Comparison of ENCODE assay signal across 7 mouse cellular contexts in the genomic region with DNA sequence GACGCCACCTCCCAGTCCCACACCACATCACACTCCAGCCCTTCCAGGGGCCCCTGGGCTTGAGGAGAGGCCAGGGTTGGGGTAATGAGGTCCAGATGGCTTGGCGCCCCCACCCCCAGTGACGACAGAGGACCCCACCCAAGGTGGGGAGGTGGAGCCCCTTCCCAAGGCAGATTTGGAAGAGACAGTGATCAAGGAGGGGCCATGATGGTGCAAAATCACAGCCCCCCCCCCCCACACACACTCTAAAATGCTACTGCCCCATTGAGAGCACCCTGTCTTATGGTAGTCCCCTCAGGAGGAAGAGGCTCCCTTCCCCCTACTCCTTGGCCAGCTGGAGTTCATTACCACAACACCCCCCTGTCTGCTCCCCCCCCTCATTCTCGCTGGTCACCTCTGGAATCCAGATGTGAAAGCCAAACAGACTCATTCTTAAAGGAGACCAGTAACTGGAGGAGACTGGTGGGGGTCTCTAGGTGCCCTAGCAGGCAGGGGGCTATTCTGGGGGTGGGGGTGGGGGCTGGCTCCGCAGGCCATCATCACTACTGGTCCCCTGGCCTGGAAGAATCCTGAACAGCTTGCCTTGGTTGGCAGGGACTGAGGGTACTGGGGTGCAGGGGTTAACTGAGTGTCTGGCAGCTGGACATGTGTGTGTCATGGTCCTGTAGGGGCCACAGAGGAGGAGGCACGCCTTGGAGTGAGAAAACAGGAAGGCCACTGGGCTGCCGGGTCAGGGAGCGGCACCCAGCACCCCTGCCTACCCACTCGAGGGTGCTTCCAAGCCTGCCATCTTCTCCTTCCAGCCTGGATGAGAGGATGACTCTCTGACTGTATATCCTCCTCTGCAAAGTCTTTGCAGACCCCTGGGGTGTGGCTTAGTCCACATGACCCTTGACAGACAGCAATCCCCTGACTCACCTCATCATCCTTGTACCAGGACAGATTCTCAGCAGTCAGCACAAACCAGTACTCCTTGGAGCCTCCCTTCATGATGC. TPM values are rescaled to one million over a fixed set of nuclear protein-coding genes. Genes with fewer than 3 reads are reported as not detected.
DNase-seq lines count a peak whose midpoint lies in the region; ATAC-seq and TF ChIP-seq lines count a peak whose summit lies in the region.

No protein-coding gene starts in this region.

- ATAC-seq in neural tube, embryonic 15.5 days (ENCODE audit: low FRiP score), result no peak
- ATAC-seq in hindbrain, embryonic 12.5 days (ENCODE audit: low FRiP score), result no peak
- ATAC-seq in stomach, embryonic 15.5 days (ENCODE audit: insufficient read depth, low FRiP score, low read depth), result peak; percentile 8; the same call in 1 of the 2 replicates
- ATAC-seq in forebrain, postnatal 0 days, result no peak

- H3K4me3 ChIP-seq in neural tube, embryonic 15.5 days (replicated peaks), result no peak overlapping the region
- no peak overlapping the region for H3K4me3 ChIP-seq in hindbrain, embryonic 12.5 days
- H3K4me3 ChIP-seq in stomach, embryonic 15.5 days (replicated peaks), result peak overlapping the region; percentile 49; the same call in 1 of the 2 replicates
- no peak overlapping the region for H3K4me3 ChIP-seq in forebrain, postnatal 0 days (ENCODE audit: low read depth, low read length)

- no peaks in the 10 kb centered on the region for H3K9me3 ChIP-seq in neural tube, embryonic 15.5 days (replicated peaks)
- no peaks in the 10 kb centered on the region for H3K9me3 ChIP-seq in hindbrain, embryonic 12.5 days (replicated peaks)
- no peaks in the 10 kb centered on the region for H3K9me3 ChIP-seq in stomach, embryonic 15.5 days
- no peaks in the 10 kb centered on the region for H3K9me3 ChIP-seq in forebrain, postnatal 0 days (ENCODE audit: low read length)

- intact Hi-C loops in left cerebral cortex, postnatal 25 days (cut with DNase I), result no loop called here

- whole genome bisulfite sequencing in neural tube, embryonic 15.5 days, result 56% methylated on average over 9 of the region's 9 CpGs
- 47% methylated on average over 9 of the region's 9 CpGs for WGBS in hindbrain, embryonic 12.5 days
- 29% methylated on average over 9 of the region's 9 CpGs for WGBS in stomach, embryonic 15.5 days
- 61% methylated on average over 9 of the region's 9 CpGs for WGBS in forebrain, postnatal 0 days

- no peak overlapping the region for H3K4me2 ChIP-seq in neural tube, embryonic 15.5 days
- no peak overlapping the region for H3K4me2 ChIP-seq in hindbrain, embryonic 12.5 days (replicated peaks)
- peak overlapping the region; percentile 52 for H3K4me2 ChIP-seq in stomach, embryonic 15.5 days
- no peak overlapping the region for H3K4me2 ChIP-seq in forebrain, postnatal 0 days (ENCODE audit: low read depth)

- peaks cover 35% of the 10 kb centered on the region for H3K4me1 ChIP-seq in neural tube, embryonic 15.5 days
- peaks cover 64% of the 10 kb centered on the region for H3K4me1 ChIP-seq in hindbrain, embryonic 12.5 days
- H3K4me1 ChIP-seq in stomach, embryonic 15.5 days, result peaks cover 42% of the 10 kb centered on the region
- no peaks in the 10 kb centered on the region for H3K4me1 ChIP-seq in forebrain, postnatal 0 days (ENCODE audit: insufficient read depth)

- peaks cover 4% of the 10 kb centered on the region; the same call in 1 of the 2 replicates for H3K27me3 ChIP-seq in neural tube, embryonic 15.5 days (replicated peaks)
- peaks cover 33% of the 10 kb centered on the region for H3K27me3 ChIP-seq in hindbrain, embryonic 12.5 days
- H3K27me3 ChIP-seq in stomach, embryonic 15.5 days (replicated peaks), result no peaks in the 10 kb centered on the region
- H3K27me3 ChIP-seq in forebrain, postnatal 0 days (ENCODE audit: insufficient read depth, low read length), result no peaks in the 10 kb centered on the region

- TF ChIP-seq CTCF in forebrain, postnatal 0 days (IDR thresholded peaks at IDR 0.05; ENCODE audit: low read depth), result no peak

- peak; percentile 69 for DNase-seq in neural tube, embryonic 10.5 days (ENCODE audit: extremely low spot score, low spot score)
- DNase-seq in gastrocnemius, adult 8-10 months (ENCODE audit: low spot score in 2 of 2), result peak; percentile 59 to 62
- DNase-seq in left cerebral cortex, postnatal 25 days (ENCODE audit: low spot score in 2 of 2), result no peak
- DNase-seq in forebrain, postnatal 0 days, result no peak

- H3K36me3 ChIP-seq in neural tube, embryonic 15.5 days, result peaks cover 36% of the 10 kb centered on the region
- H3K36me3 ChIP-seq in hindbrain, embryonic 12.5 days, result no peaks in the 10 kb centered on the region
- H3K36me3 ChIP-seq in stomach, embryonic 15.5 days, result no peaks in the 10 kb centered on the region
- H3K36me3 ChIP-seq in forebrain, postnatal 0 days (ENCODE audit: insufficient read depth), result peaks cover 37% of the 10 kb centered on the region

- no peak overlapping the region; the same call in 1 of the 2 replicates for H3K27ac ChIP-seq in neural tube, embryonic 15.5 days (replicated peaks)
- peak overlapping the region; percentile 87 for H3K27ac ChIP-seq in hindbrain, embryonic 12.5 days
- peak overlapping the region; percentile 91 for H3K27ac ChIP-seq in stomach, embryonic 15.5 days
- H3K27ac ChIP-seq in forebrain, postnatal 0 days (ENCODE audit: low read depth, low read length), result no peak overlapping the region

- no peak overlapping the region for H3K9ac ChIP-seq in neural tube, embryonic 15.5 days (replicated peaks)
- H3K9ac ChIP-seq in hindbrain, embryonic 12.5 days, result 0 out of 2 replicates have a peak overlapping the region, but pooled peaks have one; percentile 14
- no peak overlapping the region for H3K9ac ChIP-seq in stomach, embryonic 15.5 days
- H3K9ac ChIP-seq in forebrain, postnatal 0 days, result no peak overlapping the region

RNA-seq across cellular contexts. Expression of gene Swi5, which starts 32.0 kb away (rescaled TPM):
- 421 and 448 TPM in 2 replicates for polyA plus RNA-seq in neural tube, embryonic 15.5 days (2015; fragmentation: Nextera tagmentation; extraction: Ambion mirVana)
- total RNA-seq in gastrocnemius, adult 8-10 months (2022), result 100 to 1,000 TPM; 137 to 150 (median 140) TPM
- 380 and 382 TPM in 2 replicates for polyA plus RNA-seq in hindbrain, embryonic 12.5 days (2016; fragmentation: Nextera tagmentation; extraction: Ambion mirVana)
- 418 and 429 TPM in 2 replicates for polyA plus RNA-seq in stomach, embryonic 15.5 days (2015; fragmentation: Nextera tagmentation; extraction: Ambion mirVana)
- total RNA-seq in left cerebral cortex, postnatal 25 days (2021), result 100 to 1,000 TPM; 213 to 214 TPM
- 290 and 323 TPM in 2 replicates for total RNA-seq in forebrain, postnatal 0 days (2014; rRNA removed)
- polyA plus RNA-seq in forebrain, postnatal 0 days (2015; fragmentation: Nextera tagmentation; extraction: Ambion mirVana), result 407 and 445 TPM in 2 replicates

RNA-seq across cellular contexts. Expression of gene Ciz1, which starts 32.2 kb away (rescaled TPM):
- 43.8 and 44.8 TPM in 2 replicates for polyA plus RNA-seq in neural tube, embryonic 15.5 days (2015; fragmentation: Nextera tagmentation; extraction: Ambion mirVana)
- 10 to 100 TPM; 18.3 to 28.1 (median 25.8) TPM for total RNA-seq in gastrocnemius, adult 8-10 months (2022)
- 59.1 and 66.3 TPM in 2 replicates for polyA plus RNA-seq in hindbrain, embryonic 12.5 days (2016; fragmentation: Nextera tagmentation; extraction: Ambion mirVana)
- 33.8 and 41.6 TPM in 2 replicates for polyA plus RNA-seq in stomach, embryonic 15.5 days (2015; fragmentation: Nextera tagmentation; extraction: Ambion mirVana)
- 10 to 100 TPM; 67.5 to 73.1 TPM for total RNA-seq in left cerebral cortex, postnatal 25 days (2021)
- total RNA-seq in forebrain, postnatal 0 days (2014; rRNA removed), result 62.6 and 78.2 TPM in 2 replicates
- 51.5 and 52.9 TPM in 2 replicates for polyA plus RNA-seq in forebrain, postnatal 0 days (2015; fragmentation: Nextera tagmentation; extraction: Ambion mirVana)

RNA-seq across cellular contexts. Expression of gene Golga2, which starts 32.7 kb away (rescaled TPM):
- polyA plus RNA-seq in neural tube, embryonic 15.5 days (2015; fragmentation: Nextera tagmentation; extraction: Ambion mirVana), result 27.5 and 31.3 TPM in 2 replicates
- 10 to 100 TPM; 50.1 to 62.3 (median 53.8) TPM for total RNA-seq in gastrocnemius, adult 8-10 months (2022)
- 31.5 and 31.6 TPM in 2 replicates for polyA plus RNA-seq in hindbrain, embryonic 12.5 days (2016; fragmentation: Nextera tagmentation; extraction: Ambion mirVana)
- polyA plus RNA-seq in stomach, embryonic 15.5 days (2015; fragmentation: Nextera tagmentation; extraction: Ambion mirVana), result 24.9 and 25.2 TPM in 2 replicates
- 10 to 100 TPM; 82.6 to 82.8 TPM for total RNA-seq in left cerebral cortex, postnatal 25 days (2021)
- total RNA-seq in forebrain, postnatal 0 days (2014; rRNA removed), result 62.2 and 64.4 TPM in 2 replicates
- 16.3 and 22.1 TPM in 2 replicates for polyA plus RNA-seq in forebrain, postnatal 0 days (2015; fragmentation: Nextera tagmentation; extraction: Ambion mirVana)

RNA-seq across cellular contexts. Expression of gene Dnm1, which starts 33.3 kb away (rescaled TPM):
- 72.4 and 86.9 TPM in 2 replicates for polyA plus RNA-seq in neural tube, embryonic 15.5 days (2015; fragmentation: Nextera tagmentation; extraction: Ambion mirVana)
- total RNA-seq in gastrocnemius, adult 8-10 months (2022), result 1 to 10 TPM; 2.6 to 5.9 (median 3.9) TPM
- 44.4 and 47.5 TPM in 2 replicates for polyA plus RNA-seq in hindbrain, embryonic 12.5 days (2016; fragmentation: Nextera tagmentation; extraction: Ambion mirVana)
- 12.1 and 12.8 TPM in 2 replicates for polyA plus RNA-seq in stomach, embryonic 15.5 days (2015; fragmentation: Nextera tagmentation; extraction: Ambion mirVana)
- total RNA-seq in left cerebral cortex, postnatal 25 days (2021), result 1,000 to 10,000 TPM; 1,197 to 1,302 TPM
- total RNA-seq in forebrain, postnatal 0 days (2014; rRNA removed), result 76.2 and 106 TPM in 2 replicates
- polyA plus RNA-seq in forebrain, postnatal 0 days (2015; fragmentation: Nextera tagmentation; extraction: Ambion mirVana), result 47.9 and 71.6 TPM in 2 replicates

RNA-seq across cellular contexts. Expression of gene Uck1, which starts 59.9 kb away (rescaled TPM):
- 88.6 and 95.8 TPM in 2 replicates for polyA plus RNA-seq in neural tube, embryonic 15.5 days (2015; fragmentation: Nextera tagmentation; extraction: Ambion mirVana)
- 10 to 100 TPM; 10.1 to 10.9 (median 10.7) TPM for total RNA-seq in gastrocnemius, adult 8-10 months (2022)
- 61.8 and 67.3 TPM in 2 replicates for polyA plus RNA-seq in hindbrain, embryonic 12.5 days (2016; fragmentation: Nextera tagmentation; extraction: Ambion mirVana)
- 59.6 and 65.4 TPM in 2 replicates for polyA plus RNA-seq in stomach, embryonic 15.5 days (2015; fragmentation: Nextera tagmentation; extraction: Ambion mirVana)
- total RNA-seq in left cerebral cortex, postnatal 25 days (2021), result 10 to 100 TPM; 51.6 to 55.8 TPM
- 121 and 134 TPM in 2 replicates for total RNA-seq in forebrain, postnatal 0 days (2014; rRNA removed)
- 92.7 and 105 TPM in 2 replicates for polyA plus RNA-seq in forebrain, postnatal 0 days (2015; fragmentation: Nextera tagmentation; extraction: Ambion mirVana)

Comparison
In these comparisons a context has a peak if more than half of its experiments do, and no peak if none do; other contexts are left out.
1. DNase-seq: peak in neural tube, embryonic 10.5 days (single experiment) and gastrocnemius, adult 8-10 months (2 of 2); none in left cerebral cortex, postnatal 25 days (0 of 2) and forebrain, postnatal 0 days (single experiment).
2. H3K27ac ChIP-seq: peak in hindbrain, embryonic 12.5 days (single experiment) and stomach, embryonic 15.5 days (single experiment); none in neural tube, embryonic 15.5 days (single experiment) and forebrain, postnatal 0 days (single experiment).